Mouse (Mus musculus): ENCODE results near the gene Slamf7.

GRCm38 (mm10) chr1:171672854-171673475 is 20.1 kb upstream of the Slamf7 start:
- TF ChIP-seq CTCF (IDR thresholded peaks at IDR 0.05; ENCODE audit: extremely low read depth, insufficient read depth, low read length) = no peak
- no peak for TF ChIP-seq POLR2A (IDR thresholded peaks at IDR 0.05; ENCODE audit: extremely low read depth, insufficient read depth, low read length)

All from cortical plate, adult 2 months (tissue).